Mouse (Mus musculus) heart, postnatal 0 days (tissue): ENCODE results near the gene Elk3.

Source experiments
- CTCF ChIP-seq: IDR thresholded peaks from 2 replicates; pipeline ENCODE4 v1.5.1; 2016; ENCODE audit warnings: antibody characterized with exemption, control low read depth, low read depth
- EP300 ChIP-seq: IDR thresholded peaks from 2 replicates; pipeline ENCODE4 v1.6.1; 2016; ENCODE audit warnings: antibody characterized with exemption, low read depth

- TF ChIP-seq EP300 (no peak), CTCF (no peak)
Observed at GRCm38 (mm10) chr10:93259826-93260225, 51.1 kb downstream of the Elk3 start.
